Mouse (Mus musculus): Measurements from ENCODE around the gene Odf2.
A peak's percentile ranks its signal among the peaks of the same experiment; 100 is the strongest.

Odf2 gene

DNA sequence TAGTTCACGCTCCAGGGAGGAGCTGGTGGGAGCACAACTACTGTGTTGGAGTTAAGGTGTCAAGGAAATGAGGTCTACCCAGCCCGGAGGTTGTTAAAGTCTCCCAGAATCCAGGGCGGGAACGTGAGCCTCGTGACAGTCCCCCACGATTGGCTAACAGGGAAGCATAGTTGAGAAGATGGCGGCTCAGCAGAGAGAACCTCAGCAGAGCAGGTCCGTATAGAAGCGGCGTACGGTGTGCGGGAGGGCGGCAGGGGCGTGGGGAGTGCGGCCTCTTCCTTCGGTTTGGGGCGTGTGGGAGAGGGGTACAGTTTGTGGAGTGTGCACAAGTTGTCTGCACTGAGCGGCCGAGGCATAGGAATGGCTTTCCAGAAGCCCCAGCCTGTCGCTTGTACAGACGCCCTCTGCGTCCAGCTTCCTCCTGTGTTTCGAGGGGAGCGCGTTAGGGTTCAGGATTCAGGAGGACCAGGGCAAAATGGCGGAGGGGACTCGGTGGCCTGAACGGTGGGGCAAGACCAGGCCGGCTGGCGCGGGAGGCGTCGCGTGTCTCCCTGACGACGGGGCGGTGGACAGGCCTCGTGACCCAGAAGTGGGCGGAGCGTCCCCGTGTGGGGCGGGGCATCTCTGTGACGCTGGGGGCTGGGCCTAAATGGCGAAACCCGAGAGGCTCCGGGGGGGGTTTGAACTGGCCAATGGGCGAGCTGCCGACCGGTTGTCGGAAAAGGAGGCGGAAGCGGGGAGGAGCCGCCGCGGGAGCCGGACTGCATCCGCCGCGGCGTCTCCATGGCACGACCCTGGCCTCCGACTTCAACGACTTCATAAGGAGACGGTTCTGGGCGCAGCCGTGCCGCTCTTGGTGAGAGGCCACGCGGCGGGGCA lies at the start of gene Odf2:
Gene Odf2, plus strand, starts transcription at position 156 of the 879 bp plus-strand sequence.
- peak; percentile 100 for DNase-seq

DNA sequence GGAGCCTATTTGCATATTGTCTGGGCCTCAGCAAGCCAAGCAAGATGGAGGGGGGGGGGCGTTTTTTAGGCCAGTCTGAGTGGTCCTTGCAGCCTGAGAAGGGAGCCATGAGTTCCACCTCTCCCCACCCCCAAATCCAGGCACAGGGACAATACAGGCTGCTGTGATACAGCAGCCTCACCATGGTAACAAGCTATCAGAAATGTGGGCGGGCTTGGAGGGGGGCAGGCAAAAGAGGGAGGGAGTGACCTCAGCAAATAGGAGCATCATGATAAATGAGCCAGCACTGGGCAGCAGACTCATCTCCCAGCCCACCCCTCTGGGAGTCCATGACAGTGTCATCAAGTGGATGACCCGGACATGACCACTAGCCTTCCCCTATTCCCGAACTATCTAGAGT lies 49.6 kb upstream of the Odf2 start:
- no peak for DNase-seq

- DNase-seq: no peak
Measured at GRCm38 (mm10) chr2:29843231-29844105, 45.6 kb upstream of the Odf2 start.

DNA sequence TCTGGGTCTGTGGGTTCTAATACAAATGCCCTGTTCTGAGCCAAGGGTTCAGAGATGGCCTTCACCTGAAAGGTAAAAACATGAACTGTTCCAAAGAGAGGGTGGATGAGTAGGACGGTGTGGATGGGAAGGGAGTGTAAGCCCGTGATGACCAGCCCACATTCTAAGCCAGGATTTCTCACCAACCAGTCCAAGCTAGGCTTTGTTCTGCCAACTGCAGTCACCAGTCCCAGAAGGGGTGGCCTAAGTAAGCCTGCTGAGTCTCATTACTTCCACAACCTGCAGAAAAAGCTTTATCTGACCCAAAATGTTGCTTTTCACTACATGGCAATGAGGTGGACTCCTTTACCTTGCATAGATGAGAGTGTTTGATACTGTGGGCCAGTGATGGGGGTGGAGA lies 44.9 kb upstream of the Odf2 start:
- no peak for DNase-seq

- no peak for DNase-seq
Measured at GRCm38 (mm10) chr2:29844661-29845060, 44.4 kb upstream of the Odf2 start.

DNA sequence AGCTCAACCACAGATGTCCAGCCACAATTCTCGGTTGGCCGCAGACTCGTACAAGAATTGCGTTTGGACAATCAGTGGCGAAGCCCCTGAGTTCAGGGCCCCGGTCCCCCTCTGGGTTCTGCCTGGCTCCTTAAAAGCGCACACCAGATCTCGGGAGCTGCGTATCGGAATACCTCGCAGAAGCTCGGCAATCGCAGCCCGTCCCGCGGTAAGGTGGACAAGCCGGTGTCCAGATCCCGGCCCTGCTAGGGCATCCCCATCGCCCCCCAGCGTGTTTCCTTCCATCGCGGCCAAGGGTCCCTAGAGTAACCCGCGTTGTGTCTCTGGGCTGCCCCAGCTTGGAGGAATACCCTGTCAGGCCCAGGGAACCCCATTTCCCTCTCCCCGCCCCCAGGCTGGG lies 43.4 kb upstream of the Odf2 start:
- DNase-seq: no peak

- no peak for DNase-seq
Measured at GRCm38 (mm10) chr2:29846061-29846853, 42.8 kb upstream of the Odf2 start.

DNA sequence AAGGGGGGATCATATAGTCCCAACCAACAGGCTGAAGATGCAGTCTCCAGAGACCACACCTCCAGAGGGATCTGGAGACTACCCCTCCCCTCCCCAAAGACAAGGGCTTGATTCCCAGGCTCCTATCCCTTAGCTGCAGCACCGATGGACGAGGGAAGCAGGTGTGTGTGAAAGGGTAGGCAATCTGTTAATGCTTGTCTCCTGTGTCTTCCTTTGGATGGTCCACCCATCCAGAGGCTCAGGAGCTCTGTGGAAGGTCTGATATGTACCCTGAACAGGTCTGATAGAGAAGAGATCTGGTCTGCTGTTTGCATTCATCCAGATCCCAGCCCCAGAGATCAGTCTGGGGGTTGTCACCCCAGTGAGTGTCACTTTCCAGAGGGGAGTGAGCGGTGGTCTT lies 42.1 kb upstream of the Odf2 start:
- no peak for DNase-seq

DNA sequence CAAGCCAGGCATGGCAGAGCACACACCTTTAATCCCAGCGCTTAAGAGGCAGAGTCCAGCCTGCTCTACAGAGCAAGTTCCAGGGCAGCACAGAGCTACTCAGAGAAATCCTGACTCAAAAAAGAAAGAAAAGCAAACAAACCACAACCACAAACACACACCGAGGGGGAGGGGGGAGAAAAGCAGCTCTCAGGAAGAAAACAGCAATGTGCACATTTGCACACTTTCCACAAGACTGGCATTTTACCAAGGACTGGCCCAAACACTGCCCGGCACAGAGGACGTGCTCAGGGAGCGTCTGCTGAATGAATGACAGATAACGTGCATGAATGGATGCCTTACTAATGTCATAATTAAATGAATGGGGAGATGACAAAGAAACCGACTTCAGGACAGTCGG lies 40.0 kb upstream of the Odf2 start:
- DNase-seq: no peak

DNA sequence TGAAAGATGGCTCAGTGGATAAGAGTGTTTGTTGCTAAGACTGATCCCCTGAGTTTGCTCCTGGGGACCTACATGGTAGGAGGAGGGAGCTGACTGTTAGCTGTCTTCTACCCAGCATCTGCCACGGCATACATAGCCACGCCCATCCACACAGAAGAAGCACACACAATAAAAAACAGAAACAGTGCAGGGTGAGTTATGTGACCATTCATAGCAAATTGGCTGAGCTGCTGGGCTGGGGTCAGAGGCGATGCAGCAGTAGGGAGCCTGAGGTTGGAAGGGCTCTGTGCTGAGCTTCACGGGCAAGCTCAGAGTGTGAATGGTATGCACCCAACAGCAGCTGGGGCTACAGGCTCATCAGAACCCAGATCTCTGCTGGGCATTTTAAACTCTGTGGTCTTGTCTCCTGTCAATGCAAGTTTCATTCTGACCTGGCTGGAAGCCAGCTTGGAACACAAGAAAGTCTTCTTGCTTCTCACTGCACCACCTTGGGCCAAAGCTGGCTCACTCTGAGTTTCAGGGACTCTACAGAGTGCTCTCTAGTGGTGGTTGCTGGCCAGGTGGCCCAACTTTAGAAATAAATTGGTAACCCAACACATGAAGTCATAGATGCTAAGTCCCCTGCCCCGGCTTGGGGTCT lies 39.1 kb upstream of the Odf2 start:
- no peak for DNase-seq

DNA sequence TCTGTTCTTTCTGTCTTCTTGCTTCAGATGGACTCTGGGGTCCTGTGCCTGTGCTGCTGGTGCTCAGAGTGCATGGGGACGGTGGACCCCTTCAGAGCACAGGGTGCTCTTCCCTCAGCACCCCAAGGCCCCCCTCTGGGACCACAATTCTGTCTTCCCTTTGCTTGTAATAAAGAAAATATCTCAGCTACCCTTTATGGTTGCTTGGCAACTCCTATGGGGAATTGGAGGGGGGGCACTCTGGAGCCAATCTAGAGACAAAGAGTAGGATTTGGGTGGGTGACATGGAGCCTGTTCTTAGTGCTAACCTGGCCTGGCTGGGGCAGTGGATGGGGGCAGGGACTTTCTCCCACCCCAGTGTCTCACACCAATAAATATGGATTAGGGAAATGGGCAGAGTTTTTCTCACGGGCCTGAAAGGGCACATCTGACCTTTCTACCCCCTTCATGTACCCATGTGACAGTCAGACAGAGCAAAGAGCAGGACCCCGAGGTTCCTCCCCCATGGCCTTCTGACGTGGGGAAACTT lies 36.0 kb upstream of the Odf2 start:
- DNase-seq: no peak

- no peak for DNase-seq
Measured at GRCm38 (mm10) chr2:29853736-29854135, 35.3 kb upstream of the Odf2 start.

GRCm38 (mm10) chr2:29855585-29856210 lies 33.3 kb upstream of the Odf2 start:
- DNase-seq: no peak

DNA sequence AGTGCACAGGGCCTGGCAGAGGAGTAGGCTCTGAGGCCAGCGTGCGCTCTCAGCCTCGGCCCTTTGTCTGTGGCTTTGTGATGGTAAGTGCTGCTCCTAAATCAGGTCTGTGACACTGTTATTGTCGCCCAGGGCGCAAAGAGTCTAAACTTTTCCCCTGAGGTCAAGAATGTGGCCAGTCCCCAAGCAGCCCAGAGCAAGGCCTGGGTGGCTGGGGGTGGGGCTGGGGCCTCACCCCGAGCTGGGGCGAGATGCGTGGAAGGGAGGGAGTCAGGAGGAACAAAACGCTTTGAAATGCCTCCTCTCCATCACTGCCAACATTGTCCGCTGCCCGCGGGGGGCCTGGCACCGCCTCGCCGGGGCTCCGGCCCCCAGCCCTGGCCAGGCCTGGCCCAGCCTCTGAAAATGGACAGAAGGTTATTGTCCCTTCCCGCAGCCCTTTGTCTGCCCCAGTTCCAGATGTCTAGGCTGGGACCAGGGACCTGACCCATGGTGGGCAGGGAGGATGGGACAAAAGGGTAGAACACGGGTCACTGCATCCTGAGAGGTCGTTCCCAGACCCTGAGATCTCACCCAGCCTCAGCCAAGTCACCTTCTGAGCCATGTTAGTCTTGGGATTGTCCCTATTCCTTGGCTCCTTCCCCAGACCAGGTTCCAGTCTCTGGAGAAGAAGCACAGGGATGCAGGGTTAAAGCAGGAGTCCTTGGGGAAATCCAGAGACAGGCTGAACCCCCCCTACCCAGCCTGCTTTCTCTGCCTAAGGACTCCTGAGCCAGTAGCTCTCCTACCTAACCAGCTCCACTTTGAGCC lies 32.4 kb upstream of the Odf2 start:
- no peak for DNase-seq

GRCm38 (mm10) chr2:29857341-29857740 lies 31.7 kb upstream of the Odf2 start:
- no peak for DNase-seq

DNA sequence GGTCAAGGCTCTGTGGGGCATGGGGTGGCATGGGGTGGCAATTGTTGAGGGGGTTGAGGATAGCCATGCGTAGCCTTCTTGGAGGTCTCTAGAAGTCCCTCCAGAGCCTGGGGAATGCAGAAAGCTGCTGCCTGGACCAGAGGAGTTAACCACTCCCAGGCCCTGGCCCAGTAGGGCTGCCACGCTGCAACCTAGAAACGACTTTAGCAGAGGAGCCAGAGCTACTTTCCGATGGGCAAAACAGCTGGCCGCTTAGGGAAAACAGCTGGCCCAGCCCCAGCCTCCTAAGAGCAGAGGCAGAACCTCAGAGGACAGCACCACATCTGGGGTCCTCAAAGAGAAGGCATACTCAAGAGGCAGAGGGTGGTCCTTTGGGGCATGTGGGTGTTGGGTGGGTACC lies 31.1 kb upstream of the Odf2 start:
- DNase-seq: no peak

DNA sequence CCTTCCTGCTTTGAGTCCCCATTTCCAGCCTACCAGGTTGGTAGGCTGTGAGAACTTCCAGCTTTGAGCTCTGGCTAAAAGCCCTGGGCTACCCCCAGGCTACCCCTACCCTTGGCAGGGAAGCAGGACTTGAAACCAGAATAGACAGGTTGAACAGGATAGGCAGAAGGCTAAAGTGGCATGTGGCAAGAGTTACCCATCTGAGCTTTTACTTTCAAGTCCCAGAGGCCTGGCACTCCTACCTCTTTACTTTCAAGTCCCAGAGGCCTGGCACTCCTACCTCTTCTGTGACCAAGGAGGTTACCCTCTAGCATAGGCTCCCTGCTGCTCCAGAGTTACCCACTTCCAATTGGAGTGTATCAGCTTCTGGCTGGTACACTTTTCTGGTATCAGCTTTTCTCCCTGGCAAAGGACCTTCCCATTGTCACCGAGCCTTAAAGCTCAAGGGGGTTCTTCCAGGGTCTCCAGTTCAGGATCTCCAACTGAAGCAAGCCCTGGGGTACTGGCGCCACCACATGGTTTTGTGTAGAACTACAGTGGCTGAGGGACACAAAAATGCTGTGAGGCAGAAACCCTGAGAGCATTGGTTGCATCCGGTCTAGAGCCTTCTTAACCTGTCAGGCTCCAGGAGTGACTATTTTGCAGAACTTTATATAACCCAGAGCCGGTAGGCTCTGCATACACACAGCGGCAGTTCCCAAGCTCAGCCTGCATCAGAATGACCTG lies 30.1 kb upstream of the Odf2 start:
- DNase-seq: peak; percentile 62 to 65

DNA sequence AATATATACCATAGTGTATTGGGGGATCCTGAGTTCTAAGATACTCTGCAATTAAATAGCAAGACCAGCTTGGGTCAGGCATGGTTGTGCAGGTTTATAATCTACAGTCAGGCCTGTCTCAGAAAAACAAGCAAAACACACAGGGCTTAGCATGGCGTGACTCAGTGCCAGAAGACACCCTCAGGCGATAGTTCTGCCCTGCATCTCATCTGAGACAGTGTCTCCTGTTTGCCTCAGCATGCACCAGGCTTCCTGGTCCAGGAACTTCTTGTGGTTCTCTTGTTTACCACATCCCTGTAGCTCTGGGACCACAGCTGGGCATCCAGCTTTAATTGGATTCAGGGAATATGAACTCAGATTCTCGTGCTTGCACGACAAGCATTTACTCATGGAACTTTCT lies 23.9 kb upstream of the Odf2 start:
- no peak for DNase-seq

DNA sequence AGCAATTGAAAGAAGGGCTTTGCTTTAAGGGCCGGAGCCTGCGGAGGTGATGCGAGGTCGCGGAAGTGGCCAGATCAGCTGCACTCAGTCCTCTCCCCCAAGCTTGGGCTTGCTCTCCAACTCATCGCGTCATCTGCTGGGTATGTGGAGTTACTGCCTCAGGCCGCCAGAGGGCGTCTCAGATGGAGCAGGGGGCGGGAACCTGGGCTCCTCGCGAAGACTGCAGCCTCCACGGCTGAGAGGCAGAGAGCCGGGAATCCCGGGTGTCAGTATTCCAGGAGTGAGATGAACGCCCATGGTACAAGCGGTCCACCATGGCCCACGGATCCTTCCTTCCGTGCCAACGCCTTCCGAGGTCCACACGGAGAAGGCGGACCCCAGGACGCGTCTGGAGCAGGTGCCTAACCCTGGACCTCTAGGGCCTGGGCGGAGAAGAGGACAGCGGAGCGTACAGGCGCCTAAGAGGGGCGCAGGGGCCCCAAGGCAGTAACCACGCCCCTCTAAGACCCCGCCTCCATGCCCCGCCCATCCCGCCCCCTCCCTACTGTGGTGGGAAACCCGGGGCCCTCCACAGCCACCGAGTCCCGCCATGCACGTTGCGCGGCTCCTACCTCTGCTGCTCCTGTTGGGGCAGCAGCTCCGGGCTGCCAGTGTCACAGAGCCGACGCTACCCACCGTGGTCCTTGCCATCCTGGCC lies 19.9 kb upstream of the Odf2 start, which contains the start of gene Cercam:
Gene Cercam, plus strand, starts transcription at position 216 of the 697 bp plus-strand sequence.
- peak; percentile 87 to 88 for DNase-seq
